Mouse (Mus musculus): ENCODE results near the gene Gm2a.

Gm2a gene

DNA sequence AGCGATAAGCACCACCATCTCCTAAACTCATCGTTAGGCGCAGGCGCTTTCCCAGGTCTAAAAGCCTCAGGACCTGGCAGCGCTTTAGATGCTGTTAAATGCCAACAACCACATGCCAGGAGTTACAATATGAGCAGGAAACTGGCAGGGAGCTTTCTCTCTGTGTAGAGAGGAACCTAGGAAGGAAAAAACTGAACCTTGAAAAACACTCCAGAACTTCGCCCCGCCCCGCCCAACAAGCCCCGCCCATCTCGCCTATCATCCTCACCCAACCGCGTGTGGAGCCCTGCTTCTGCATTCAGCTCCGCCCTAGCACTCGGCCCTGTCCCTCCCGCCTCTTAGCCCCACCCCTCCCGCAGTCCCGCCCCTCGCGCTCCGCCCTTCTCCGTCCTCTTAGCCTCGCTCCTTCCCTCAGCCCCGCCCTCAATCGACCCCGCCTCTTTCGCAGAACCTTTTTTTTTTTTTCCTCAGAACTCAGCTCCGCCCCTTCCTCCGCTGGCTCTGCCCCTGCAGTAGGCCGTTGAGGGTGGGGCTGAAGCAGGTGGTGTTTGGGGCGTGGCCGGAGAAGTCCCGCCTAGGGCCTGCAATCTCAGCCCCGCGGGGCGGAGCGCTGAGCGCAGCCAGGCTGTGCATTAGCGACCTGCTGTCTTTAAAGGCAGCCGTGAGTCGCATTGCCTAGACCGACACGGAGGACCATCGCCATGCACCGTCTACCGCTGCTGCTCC is at the start of gene Gm2a:
TSS of gene Gm2a (plus strand) at position 653 of the 726 bp plus-strand sequence.
- DNase-seq (ENCODE audit: low read depth, low spot score): peak; percentile 97

GRCm38 (mm10) chr11:55050837-55051510 is 46.9 kb upstream of the Gm2a start:
- no peak for DNase-seq (ENCODE audit: low read depth, low spot score)

GRCm38 (mm10) chr11:55057511-55057910 is 40.4 kb upstream of the Gm2a start:
- DNase-seq (ENCODE audit: low read depth, low spot score): peak; percentile 49

DNA sequence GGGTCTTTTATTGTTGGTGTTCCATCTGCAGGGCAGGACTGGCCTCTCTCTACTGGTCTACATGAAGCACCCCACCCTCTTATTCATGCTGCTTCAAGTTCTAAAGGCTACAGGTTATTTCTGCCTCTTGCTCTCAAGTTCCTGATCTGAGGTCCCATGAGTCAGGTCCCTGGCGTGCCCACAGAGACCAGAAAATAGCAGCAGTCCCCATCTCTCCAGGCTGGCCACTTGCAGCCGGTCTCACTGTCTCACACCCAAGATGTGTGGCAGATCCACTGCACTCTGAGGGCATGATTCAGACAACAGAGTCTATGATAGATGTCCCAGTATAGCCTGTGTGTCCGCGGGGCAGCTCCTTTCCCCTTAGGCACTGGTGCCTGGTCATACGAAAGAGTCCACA is 37.1 kb upstream of the Gm2a start:
- DNase-seq (ENCODE audit: low read depth, low spot score): no peak

GRCm38 (mm10) chr11:55062856-55063255 is 35.1 kb upstream of the Gm2a start:
- DNase-seq (ENCODE audit: low read depth, low spot score): no peak

DNA sequence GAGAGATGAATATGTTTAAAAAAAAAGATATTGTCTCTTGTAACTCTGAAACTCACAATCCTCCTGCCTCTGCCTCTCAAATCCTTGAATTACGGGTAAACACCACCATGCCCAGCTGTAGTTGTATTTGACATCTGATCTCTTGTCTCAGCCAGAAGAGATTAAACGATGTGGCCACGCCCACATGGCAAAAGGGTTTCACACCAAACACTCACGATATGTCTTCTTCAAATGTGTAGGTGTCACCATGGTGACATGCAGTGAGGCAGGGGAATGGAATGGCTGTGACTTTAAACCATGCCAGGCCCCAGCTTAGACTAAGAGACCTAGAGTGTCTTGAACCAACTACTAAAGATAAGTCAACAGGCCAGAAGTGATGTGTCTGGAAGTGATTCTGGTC is 31.0 kb upstream of the Gm2a start:
- no peak for DNase-seq (ENCODE audit: low read depth, low spot score)

DNA sequence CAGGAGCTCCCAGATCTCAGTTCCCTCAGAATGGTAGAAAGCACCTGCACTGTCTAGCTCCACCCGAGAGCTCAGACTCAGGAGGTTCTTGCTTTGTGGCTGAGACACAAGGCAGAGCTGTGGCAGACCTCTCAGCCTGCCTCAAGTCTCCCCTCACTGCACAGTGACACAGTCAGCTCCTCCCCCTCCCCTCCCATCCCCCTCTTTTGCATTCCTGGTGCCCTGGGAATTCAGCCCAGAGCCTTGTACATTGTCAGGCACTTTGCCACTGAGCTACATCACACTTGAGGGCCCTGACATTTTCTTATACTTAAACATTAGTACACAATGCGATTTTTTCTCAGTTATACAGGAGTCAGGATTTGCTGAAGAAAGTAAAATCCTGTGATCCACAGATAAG is 28.9 kb upstream of the Gm2a start:
- DNase-seq (ENCODE audit: low read depth, low spot score): peak; percentile 47

DNA sequence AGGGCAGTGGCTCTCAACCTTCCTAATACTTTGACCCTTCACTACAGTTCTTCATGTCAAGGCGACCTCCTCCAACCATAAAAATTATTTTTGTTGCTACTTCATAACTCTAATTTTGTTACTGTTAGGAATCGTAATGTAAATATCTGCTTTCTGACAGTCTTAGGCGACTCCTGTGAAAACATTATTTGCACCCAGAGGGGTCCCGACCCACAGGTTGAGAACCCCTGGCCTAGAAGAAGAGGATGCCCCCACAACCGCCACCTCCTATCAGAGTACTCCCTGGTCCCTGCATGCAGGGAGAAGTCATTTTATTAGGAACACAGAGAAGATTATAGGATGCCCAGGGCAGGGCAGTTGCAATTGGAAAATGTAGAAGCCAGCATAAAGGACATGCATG is 26.6 kb upstream of the Gm2a start:
- DNase-seq (ENCODE audit: low read depth, low spot score): no peak

DNA sequence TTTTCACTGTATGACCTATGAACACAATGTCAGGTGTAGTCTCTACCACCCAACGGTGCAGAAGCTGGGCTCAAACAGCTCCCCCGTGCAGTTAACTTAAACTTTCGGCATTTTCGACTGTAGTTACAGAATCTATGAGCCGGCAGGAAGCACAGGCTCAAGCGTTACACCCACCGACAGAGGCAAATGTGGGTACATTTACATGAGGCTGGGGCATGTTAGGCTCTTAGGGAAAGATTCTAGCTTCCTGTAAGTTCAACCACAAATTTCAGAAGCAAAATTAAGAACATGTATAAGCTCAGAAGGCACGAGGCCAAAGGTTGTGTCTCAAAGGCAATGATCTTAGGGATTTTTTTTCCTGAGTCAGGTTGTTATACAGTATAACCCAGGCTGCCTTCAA is 25.4 kb upstream of the Gm2a start:
- DNase-seq (ENCODE audit: low read depth, low spot score): no peak

DNA sequence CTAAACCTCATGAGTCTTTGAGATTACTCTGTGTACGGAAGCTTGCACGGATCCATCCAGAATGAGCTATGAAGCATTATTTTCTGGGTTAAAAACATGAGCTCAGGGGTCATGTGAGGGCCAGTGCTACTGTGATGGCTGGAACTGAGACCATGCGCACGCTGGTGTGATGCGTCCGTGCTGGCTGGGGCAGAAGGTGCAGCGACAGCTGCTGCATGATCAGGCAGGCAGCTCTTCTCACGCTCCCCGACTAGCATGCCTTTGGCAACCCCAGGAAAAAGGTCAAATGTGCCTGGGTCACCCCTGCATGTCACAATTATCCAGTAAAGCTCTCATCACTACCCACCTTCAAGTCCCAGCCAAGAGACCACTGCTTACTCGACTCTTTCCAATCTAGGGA is 24.7 kb upstream of the Gm2a start:
- no peak for DNase-seq (ENCODE audit: low read depth, low spot score)

GRCm38 (mm10) chr11:55075602-55076001 is 22.3 kb upstream of the Gm2a start:
- DNase-seq (ENCODE audit: low read depth, low spot score): no peak

DNA sequence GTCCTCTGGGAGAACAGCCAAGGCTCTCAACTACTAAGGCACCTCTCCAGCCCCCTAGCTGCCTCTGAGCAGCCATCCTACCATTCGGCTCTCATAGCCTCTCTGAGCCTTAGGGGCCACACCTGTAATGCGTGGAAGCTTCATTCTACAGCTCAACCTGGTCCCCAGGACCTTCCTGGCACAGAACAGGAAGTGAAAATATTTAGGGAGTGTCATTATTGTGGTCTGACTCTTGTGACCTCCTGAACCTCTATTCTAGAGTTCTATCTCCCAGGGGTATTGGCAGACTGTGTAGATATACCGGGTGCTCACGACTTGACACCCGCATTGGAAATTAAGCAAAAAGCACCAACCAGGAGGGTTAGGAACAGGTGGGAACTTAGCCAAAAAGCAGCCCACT is 21.7 kb upstream of the Gm2a start:
- no peak for DNase-seq (ENCODE audit: low read depth, low spot score)

GRCm38 (mm10) chr11:55077331-55078231 is 20.3 kb upstream of the Gm2a start, which contains the start of gene Ccdc69:
TSS of gene Ccdc69 (minus strand) at chr11:55078131.
- DNase-seq (ENCODE audit: low read depth, low spot score): peak; percentile 80

GRCm38 (mm10) chr11:55078502-55078901 is 19.4 kb upstream of the Gm2a start:
- no peak for DNase-seq (ENCODE audit: low read depth, low spot score)

- no peak for DNase-seq (ENCODE audit: low read depth, low spot score)
Measured at GRCm38 (mm10) chr11:55079180-55079579, 18.7 kb upstream of the Gm2a start.

- DNase-seq (ENCODE audit: low read depth, low spot score): no peak
Measured at GRCm38 (mm10) chr11:55081206-55081605, 16.7 kb upstream of the Gm2a start.

- DNase-seq (ENCODE audit: low read depth, low spot score): no peak
Measured at GRCm38 (mm10) chr11:55084629-55085028, 13.3 kb upstream of the Gm2a start.

- DNase-seq (ENCODE audit: low read depth, low spot score): no peak
Measured at GRCm38 (mm10) chr11:55085396-55085795, 12.5 kb upstream of the Gm2a start.

DNA sequence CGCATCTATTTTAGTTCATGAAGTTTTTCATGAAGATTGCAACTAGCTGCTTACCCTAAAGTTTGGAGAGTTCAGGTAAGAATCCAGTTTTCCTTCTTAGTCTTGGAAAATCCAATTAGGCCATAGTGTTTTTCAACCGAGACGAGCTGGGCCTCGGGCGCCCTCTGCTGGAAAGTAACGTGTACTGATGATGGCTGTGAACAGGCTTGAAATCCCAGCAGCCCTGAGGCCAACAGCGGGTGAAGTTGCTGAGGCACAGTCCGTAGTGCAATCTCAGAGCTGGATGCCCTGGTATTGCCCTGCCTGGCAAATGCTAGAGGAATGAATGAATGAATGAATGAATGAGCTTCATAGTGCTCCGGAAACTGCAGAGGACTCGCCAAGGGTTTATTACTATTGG is 10.9 kb upstream of the Gm2a start:
- peak; percentile 78 for DNase-seq (ENCODE audit: low read depth, low spot score)

DNA sequence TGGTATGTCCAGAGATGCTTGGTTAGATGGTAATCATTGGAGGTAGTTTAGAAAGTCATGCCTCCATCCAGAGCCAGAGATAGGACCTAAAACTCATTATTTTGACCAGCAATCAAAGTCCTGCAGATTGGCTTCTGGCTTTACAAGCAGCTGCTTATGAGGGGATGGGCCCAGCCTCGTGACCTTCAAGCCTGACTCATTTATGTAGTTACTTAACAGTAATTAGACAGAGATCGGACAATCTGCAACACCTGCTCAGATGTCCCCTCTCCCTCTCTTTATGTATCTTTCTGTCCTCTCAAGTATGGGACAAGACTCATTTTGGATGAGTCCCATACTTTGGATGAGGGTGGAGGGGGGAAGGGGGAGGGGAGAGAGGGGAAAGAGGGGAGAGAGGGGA is 8.0 kb upstream of the Gm2a start:
- no peak for DNase-seq (ENCODE audit: low read depth, low spot score)

- DNase-seq (ENCODE audit: low read depth, low spot score): no peak
Measured at GRCm38 (mm10) chr11:55093096-55093495, 4.8 kb upstream of the Gm2a start.

DNA sequence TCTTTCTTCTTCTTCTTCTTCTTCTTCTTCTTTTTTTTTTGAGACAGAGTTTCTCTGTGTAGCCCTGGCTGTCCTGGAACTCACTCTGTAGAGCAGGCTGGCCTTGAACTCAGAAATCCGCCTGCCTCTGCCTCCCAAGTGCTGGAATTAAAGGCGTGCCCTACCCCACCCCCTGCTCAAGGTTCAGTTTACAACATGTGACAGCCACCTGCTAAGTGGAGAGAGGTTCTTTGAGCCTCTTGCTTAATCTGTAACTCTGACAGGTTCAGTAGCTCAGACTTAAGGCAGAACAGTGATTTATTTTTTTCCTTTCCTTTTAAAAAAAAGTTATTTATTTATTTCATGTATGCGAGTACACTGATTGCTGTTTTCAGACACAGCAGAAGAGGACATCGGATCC is 1.6 kb upstream of the Gm2a start:
- DNase-seq (ENCODE audit: low read depth, low spot score): peak; percentile 73

Measured in R1 (cell line).